Mouse (Mus musculus) myocyte (in vitro differentiated cells): ENCODE results near the gene Pmvk. TPM values are rescaled to one million over a fixed set of nuclear protein-coding genes. Genes with fewer than 3 reads are reported as not detected.
A peak's percentile ranks its signal among the peaks of the same experiment; 100 is the strongest.

ENCODE experiments used
- H3K27me3 ChIP-seq: one replicate; pipeline ENCODE4 v1.6.1; 2011; ENCODE audit not compliant: control insufficient read depth, insufficient read depth, insufficient read length
- H3K36me3 ChIP-seq: one replicate; pipeline ENCODE4 v1.6.1; 2011; ENCODE audit not compliant: control insufficient read depth, insufficient read depth
- H3K4me2 ChIP-seq: one replicate; pipeline ENCODE4 v1.6.1; 2011; ENCODE audit warnings: low read depth, control low read depth
- H3K4me3 ChIP-seq: one replicate; pipeline ENCODE4 v1.5.1; 2011; ENCODE audit warnings: mild to moderate bottlenecking, control low read depth, moderate library complexity
- H3K79me2 ChIP-seq: one replicate; pipeline ENCODE4 v1.6.1; 2011; ENCODE audit not compliant: control insufficient read depth, insufficient read depth
- H3ac ChIP-seq: one replicate; pipeline ENCODE4 v1.6.1; 2011; ENCODE audit not compliant: control insufficient read depth, insufficient read length
- CEBPB ChIP-seq: IDR thresholded peaks from 2 replicates; pipeline ENCODE4 v1.6.1; 2011; ENCODE audit warnings: mild to moderate bottlenecking, moderate library complexity; ENCODE audit not compliant: poor library complexity, insufficient read depth, severe bottlenecking
- E2F4 ChIP-seq: IDR thresholded peaks from one replicate; pipeline ENCODE4 v1.6.1; 2011; ENCODE audit warnings: mild to moderate bottlenecking, control low read depth, moderate library complexity; ENCODE audit not compliant: insufficient read depth
- MAX ChIP-seq: IDR thresholded peaks from one replicate; pipeline ENCODE4 v1.6.1; 2011; ENCODE audit warnings: low read depth, mild to moderate bottlenecking, control low read depth
- MYOD1 ChIP-seq, 3 experiments: IDR thresholded peaks; one replicate each; pipeline ENCODE4 v1.6.1; 2011; ENCODE audit warnings: control low read depth in 2 of 3, low read depth in 2 of 3, mild to moderate bottlenecking in 2 of 3, moderate library complexity in 1 of 3; ENCODE audit not compliant: insufficient read length in 2 of 3, control insufficient read depth in 1 of 3
- MYOG ChIP-seq, 3 experiments: IDR thresholded peaks; one replicate each; pipeline ENCODE4 v1.6.1; 2011; ENCODE audit warnings: control low read depth in 2 of 3, low read depth in 2 of 3, mild to moderate bottlenecking in 2 of 3; ENCODE audit not compliant: insufficient read length in 2 of 3, control insufficient read depth in 1 of 3, insufficient read depth in 1 of 3
- POLR2A ChIP-seq: IDR thresholded peaks from one replicate; pipeline ENCODE4 v1.6.1; 2011; ENCODE audit warnings: low read depth, mild to moderate bottlenecking, control low read depth, moderate library complexity; ENCODE audit not compliant: insufficient read length
- POLR2AphosphoS2 ChIP-seq: IDR thresholded peaks from one replicate; pipeline ENCODE4 v1.6.1; 2011; ENCODE audit warnings: low read depth, control low read depth; ENCODE audit not compliant: insufficient read length
- REST ChIP-seq: IDR thresholded peaks from one replicate; pipeline ENCODE4 v1.6.1; 2011; ENCODE audit warnings: mild to moderate bottlenecking, control low read depth, moderate library complexity; ENCODE audit not compliant: insufficient read depth, insufficient read length
- SRF ChIP-seq: IDR thresholded peaks from one replicate; pipeline ENCODE4 v1.6.1; 2011; ENCODE audit warnings: low read depth; ENCODE audit not compliant: control insufficient read depth, insufficient read length
- TCF12 ChIP-seq: IDR thresholded peaks from one replicate; pipeline ENCODE4 v1.6.1; 2011; ENCODE audit warnings: mild to moderate bottlenecking, control low read depth; ENCODE audit not compliant: poor library complexity, insufficient read depth, severe bottlenecking
- TCF3 ChIP-seq: IDR thresholded peaks from one replicate; pipeline ENCODE4 v1.6.1; 2011; ENCODE audit warnings: low read depth, control low read depth; ENCODE audit not compliant: insufficient read length
- USF1 ChIP-seq: IDR thresholded peaks from one replicate; pipeline ENCODE4 v1.6.1; 2011; ENCODE audit warnings: low read depth, mild to moderate bottlenecking, control low read depth, moderate library complexity
- polyA plus RNA-seq: library from polyadenylated mRNA; unstranded; fragments of >200 nt; fragmentation: generic; extraction: Trizol; gene quantifications from one replicate; pipeline ENCODE4 v1.2.1, GENCODE M21; 2012; ENCODE audit warnings: missing spikeins

Pmvk gene
- polyA plus RNA-seq, 1 experiment = 67.9 TPM

GRCm38 (mm10) chr3:89456726-89457665 lies 2.7 kb downstream of the Pmvk start:
- Histone ChIP-seq H3K79me2 (peaks cover 13% of the 10 kb centered on the region), H3K4me3 (no peak overlapping the region), H3K4me2 (no peak overlapping the region), H3K27me3 (no peaks in the 10 kb centered on the region), H3ac (no peak overlapping the region), H3K36me3 (no peaks in the 10 kb centered on the region)
- no peak for TF ChIP-seq MYOD1 (IDR thresholded peaks at IDR 0.05; ENCODE audit: control insufficient read depth in 1 of 3, insufficient read length in 2 of 3, low read depth in 2 of 3)
- no peak for TF ChIP-seq MAX
- TF ChIP-seq TCF12 = no peak
- no peak for TF ChIP-seq POLR2AphosphoS2
- no peak for TF ChIP-seq TCF3
- TF ChIP-seq SRF = no peak
- no peak for TF ChIP-seq POLR2A
- TF ChIP-seq REST = no peak
- no peak for TF ChIP-seq MYOG (IDR thresholded peaks at IDR 0.05; ENCODE audit: control insufficient read depth in 1 of 3, insufficient read depth in 1 of 3, insufficient read length in 2 of 3, low read depth in 2 of 3)
- no peak for TF ChIP-seq CEBPB

- TF ChIP-seq SRF (no peak), TCF3 (no peak), POLR2A (no peak), MYOG (IDR thresholded peaks at IDR 0.05; ENCODE audit: control insufficient read depth in 1 of 3, insufficient read depth in 1 of 3, insufficient read length in 2 of 3, low read depth in 2 of 3) (no peak), MYOD1 (IDR thresholded peaks at IDR 0.05; ENCODE audit: control insufficient read depth in 1 of 3, insufficient read length in 2 of 3, low read depth in 2 of 3) (no peak), CEBPB (no peak), USF1 (no peak), REST (no peak), POLR2AphosphoS2 (no peak), TCF12 (no peak), MAX (no peak), E2F4 (no peak)
- peak overlapping the region; percentile 50 for H3K4me3 ChIP-seq
Observed at GRCm38 (mm10) chr3:89458372-89458964, 4.1 kb downstream of the Pmvk start.

GRCm38 (mm10) chr3:89458965-89459807 lies 4.8 kb downstream of the Pmvk start:
- Histone ChIP-seq H3K27me3 (no peaks in the 10 kb centered on the region), H3ac (peak overlapping the region; percentile 1), H3K4me3 (peak overlapping the region; percentile 50), H3K4me2 (peak overlapping the region; percentile 59), H3K36me3 (no peaks in the 10 kb centered on the region), H3K79me2 (peaks cover 13% of the 10 kb centered on the region)
- TF ChIP-seq TCF12 (no peak), MYOG (IDR thresholded peaks at IDR 0.05; ENCODE audit: control insufficient read depth in 1 of 3, insufficient read depth in 1 of 3, insufficient read length in 2 of 3, low read depth in 2 of 3) (no peak)

More at GRCm38 (mm10) chr3:89458372-89458964, 4.1 kb downstream of the Pmvk start:
- Histone ChIP-seq H3K36me3 (no peaks in the 10 kb centered on the region), H3K4me2 (peak overlapping the region; percentile 59), H3K79me2 (peaks cover 13% of the 10 kb centered on the region), H3K27me3 (no peaks in the 10 kb centered on the region), H3ac (peak overlapping the region; percentile 1)

GRCm38 (mm10) chr3:89468268-89468667 lies 13.9 kb downstream of the Pmvk start:
- Histone ChIP-seq H3K4me2 (no peak overlapping the region), H3K36me3 (peaks cover 12% of the 10 kb centered on the region), H3K27me3 (no peaks in the 10 kb centered on the region), H3ac (no peak overlapping the region), H3K4me3 (no peak overlapping the region), H3K79me2 (no peaks in the 10 kb centered on the region)
- no peak for TF ChIP-seq SRF
- TF ChIP-seq TCF12 = no peak
- TF ChIP-seq MAX = no peak
- no peak for TF ChIP-seq MYOG (IDR thresholded peaks at IDR 0.05; ENCODE audit: control insufficient read depth in 1 of 3, insufficient read depth in 1 of 3, insufficient read length in 2 of 3, low read depth in 2 of 3)
- TF ChIP-seq CEBPB = no peak
- peak; percentile 25 for TF ChIP-seq POLR2A
